ENCODE assay signal across 9 mouse cellular contexts in genomic region chr6:90711476-90712035, GRCm38 (mm10).
DNase-seq lines count a peak whose midpoint lies in the region; ATAC-seq lines count a peak whose summit lies in the region.
"Had no signal": no experiment of that assay in that cellular context is flagged by ENCODE, and none has a peak within 500 bp of the region (broad histone marks: within the 10 kb centered on the region; RNA-seq: fewer than 3 reads in every experiment).

No protein-coding gene starts in this region.

- peaks cover 93% of the 10 kb centered on the region for H3K4me1 ChIP-seq in heart, embryonic 10.5 days
- H3K4me1 ChIP-seq in brown adipose tissue, adult 24 weeks (ENCODE audit: control insufficient read depth, insufficient read depth, insufficient read length, low read length), result peaks cover 79% of the 10 kb centered on the region
- peaks cover 77% of the 10 kb centered on the region for H3K4me1 ChIP-seq in forebrain, embryonic 12.5 days
- peaks cover 97% of the 10 kb centered on the region for H3K4me1 ChIP-seq in liver, embryonic 15.5 days (replicated peaks)

- H3K4me2 ChIP-seq in forebrain, embryonic 12.5 days, result 0 out of 2 replicates have a peak overlapping the region, but pooled peaks have one; percentile 8
- no peak overlapping the region for H3K4me2 ChIP-seq in liver, embryonic 15.5 days

- intact Hi-C loops in heart, postnatal 25 days (cut with DNase I), result no loop called here

- 0 out of 2 replicates have a peak overlapping the region, but pooled peaks have one; percentile 1 for H3K27ac ChIP-seq in heart, embryonic 10.5 days
- peak overlapping the region; percentile 76 for H3K27ac ChIP-seq in brown adipose tissue, adult 24 weeks (replicated peaks; ENCODE audit: low read depth, low read length)
- peak overlapping the region; percentile 73 for H3K27ac ChIP-seq in forebrain, embryonic 12.5 days
- H3K27ac ChIP-seq in liver, embryonic 15.5 days (replicated peaks), result peak overlapping the region; percentile 92

- H3K36me3 ChIP-seq in heart, embryonic 10.5 days, result no peaks in the 10 kb centered on the region
- H3K36me3 ChIP-seq in forebrain, embryonic 12.5 days (replicated peaks), result no peaks in the 10 kb centered on the region
- H3K36me3 ChIP-seq in liver, embryonic 15.5 days (replicated peaks), result no peaks in the 10 kb centered on the region

- H3K9me3 ChIP-seq in heart, embryonic 10.5 days, result no peaks in the 10 kb centered on the region
- H3K9me3 ChIP-seq in forebrain, embryonic 12.5 days, result no peaks in the 10 kb centered on the region
- H3K9me3 ChIP-seq in liver, embryonic 15.5 days (replicated peaks), result no peaks in the 10 kb centered on the region

- ATAC-seq in forebrain, embryonic 12.5 days (ENCODE audit: low FRiP score), result no peak
- no peak for ATAC-seq in liver, embryonic 15.5 days (ENCODE audit: insufficient read depth)
- ATAC-seq: CD4-positive, CD25-positive, alpha-beta regulatory T cell, adult 4 months had no signal

- H3K27me3 ChIP-seq in heart, embryonic 10.5 days (ENCODE audit: insufficient read depth, poor library complexity, severe bottlenecking), result no peaks in the 10 kb centered on the region
- H3K27me3 ChIP-seq in forebrain, embryonic 12.5 days, result no peaks in the 10 kb centered on the region
- no peaks in the 10 kb centered on the region for H3K27me3 ChIP-seq in liver, embryonic 15.5 days

- H3K9ac ChIP-seq in forebrain, embryonic 12.5 days, result peak overlapping the region; percentile 21; the same call in 1 of the 2 replicates
- 0 out of 2 replicates have a peak overlapping the region, but pooled peaks have one; percentile 62 for H3K9ac ChIP-seq in liver, embryonic 15.5 days

- 79% methylated on average over 12 of the region's 12 CpGs for WGBS in heart, embryonic 10.5 days
- 28% methylated on average over 12 of the region's 12 CpGs for WGBS in forebrain, embryonic 12.5 days
- WGBS in liver, embryonic 15.5 days (ENCODE audit: insufficient replicate concordance), result 76% methylated on average over 12 of the region's 12 CpGs

- no peak overlapping the region for H3K4me3 ChIP-seq in heart, embryonic 10.5 days
- H3K4me3 ChIP-seq in brown adipose tissue, adult 24 weeks (ENCODE audit: insufficient read depth, low read depth, low read length), result no peak overlapping the region
- no peak overlapping the region for H3K4me3 ChIP-seq in forebrain, embryonic 12.5 days (replicated peaks)
- H3K4me3 ChIP-seq in liver, embryonic 15.5 days (replicated peaks), result no peak overlapping the region

- no peak for DNase-seq in heart, embryonic 10.5 days (ENCODE audit: low spot score)
- DNase-seq in heart, postnatal 25 days (ENCODE audit: low spot score), result no peak
- no peak for DNase-seq in adrenal gland, postnatal 36 days
- no peak for DNase-seq in thymus, postnatal 14 days
- DNase-seq in left cerebral cortex, adult 11 months (ENCODE audit: low spot score), result no peak

Comparison
In these comparisons a context has a peak if more than half of its experiments do, and no peak if none do; other contexts are left out.
1. H3K27ac ChIP-seq: peak in every context shown above with its lines; median percentile 92 in liver, embryonic 15.5 days; 76 in brown adipose tissue, adult 24 weeks; 73 in forebrain, embryonic 12.5 days; 1 in heart, embryonic 10.5 days.